Mouse (Mus musculus) left cerebral cortex, adult 11 months (tissue): Measurements from ENCODE around the gene Vmn1r173.
"Not testable (repeated sequence)": the region's sequence is repeated elsewhere in the genome, so short reads cannot be mapped to it uniquely, and the experiment has no call there.

Experiments
- DNase-seq: peaks from one replicate; pipeline ENCODE4 v3.0.0; 2022; ENCODE audit warnings: low spot score

Vmn1r173 gene

GRCm38 (mm10) chr7:23700403-23700802 lies at the start of gene Vmn1r173:
Gene Vmn1r173, plus strand, starts transcription at chr7:23700703.
- not testable (repeated sequence) for DNase-seq

- DNase-seq = no peak
Observed at GRCm38 (mm10) chr7:23658016-23658415, 42.5 kb upstream of the Vmn1r173 start, which contains the start of gene Vmn1r172. Gene Vmn1r172, plus strand, starts transcription at chr7:23658316.

GRCm38 (mm10) chr7:23751970-23752369 lies 51.5 kb downstream of the Vmn1r173 start, which contains the start of gene Vmn1r174:
Gene Vmn1r174, plus strand, starts transcription at chr7:23752270.
- not testable (repeated sequence) for DNase-seq
